Mouse (Mus musculus) lung, embryonic 14.5 days (tissue): ENCODE results near the gene Gm4894. TPM values are rescaled to one million over a fixed set of nuclear protein-coding genes. Genes with fewer than 3 reads are reported as not detected.

Experiments used
- ATAC-seq: fragments of 200-750 bp; cut with Nextera tagmentation; 2 replicates; pipeline ENCODE4 v1.8.0; 2017; ENCODE audit warnings: mild to moderate bottlenecking, moderate TSS enrichment, moderate library complexity; ENCODE audit not compliant: insufficient read depth
- DNase-seq: peaks from one replicate; pipeline ENCODE4 v3.0.0-alpha.2; 2015
- H3K27ac ChIP-seq: fragments of 300-500 bp; sonication (generic); 2 replicates; pipeline ENCODE4 v1.5.1; 2014; ENCODE audit warnings: low read depth, mild to moderate bottlenecking, moderate library complexity
- H3K27me3 ChIP-seq: fragments of 300-500 bp; sonication (generic); 2 replicates; pipeline ENCODE4 v1.6.1; 2014; ENCODE audit warnings: low read length, control low read depth; ENCODE audit not compliant: insufficient read depth
- H3K36me3 ChIP-seq: fragments of 300-500 bp; sonication (generic); 2 replicates; pipeline ENCODE4 v1.6.1; 2014; ENCODE audit warnings: control low read depth; ENCODE audit not compliant: insufficient read depth
- H3K4me1 ChIP-seq: fragments of 300-500 bp; sonication (generic); 2 replicates; pipeline ENCODE4 v1.6.1; 2014; ENCODE audit warnings: antibody characterized with exemption, control low read depth; ENCODE audit not compliant: insufficient read depth
- H3K4me2 ChIP-seq: fragments of 300-500 bp; sonication (generic); 2 replicates; pipeline ENCODE4 v1.6.1; 2014; ENCODE audit warnings: mild to moderate bottlenecking
- H3K4me3 ChIP-seq: fragments of 300-500 bp; sonication (generic); 2 replicates; pipeline ENCODE4 v1.5.1; 2014; ENCODE audit warnings: low read depth, low read length
- H3K9ac ChIP-seq: fragments of 300-500 bp; sonication (generic); 2 replicates; pipeline ENCODE4 v1.6.1; 2014
- H3K9me3 ChIP-seq: fragments of 300-500 bp; sonication (generic); 2 replicates; pipeline ENCODE4 v1.6.1; 2016; ENCODE audit warnings: low read depth, low read length, control low read depth
- CTCF ChIP-seq: IDR thresholded peaks from 2 replicates; pipeline ENCODE4 v1.5.1; 2016; ENCODE audit warnings: antibody characterized with exemption, low read depth
- WGBS: fragments of 180-500 bp; shearing (Covaris S2); extraction: QIAGEN DNeasy Blood & Tissue Kit; methylation state at CpG from one replicate; pipeline ENCODE4 v1.1.7; 2014; 5-methylcytosine and 5-hydroxymethylcytosine counted together
- polyA plus RNA-seq: library from polyadenylated mRNA; unstranded; fragments of >200 nt; fragmentation: Nextera tagmentation; extraction: Ambion mirVana; gene quantifications from 2 replicates; pipeline ENCODE4 v1.2.1, GENCODE M21; 2014

Gm4894 gene
- polyA plus RNA-seq, 1 experiment from 2014 or later = not detected

- H3K27ac ChIP-seq = no peak overlapping the region
- ATAC-seq (no peak), DNase-seq (no peak)
- no peaks in the 10 kb centered on the region for H3K9me3 ChIP-seq
- H3K36me3 ChIP-seq = no peaks in the 10 kb centered on the region
- no peak overlapping the region for H3K4me3 ChIP-seq
- TF ChIP-seq CTCF = no peak
- WGBS = 82% methylated on average over 2 of the region's 2 CpGs
- no peaks in the 10 kb centered on the region for H3K4me1 ChIP-seq
- no peak overlapping the region for H3K9ac ChIP-seq
- H3K4me2 ChIP-seq = no peak overlapping the region
- H3K27me3 ChIP-seq = no peaks in the 10 kb centered on the region
Measured at GRCm38 (mm10) chr9:49229054-49229453, 21.3 kb upstream of the Gm4894 start.

GRCm38 (mm10) chr9:49246839-49247238, 3.5 kb upstream of the Gm4894 start:
- no peak overlapping the region for H3K9ac ChIP-seq
- peak; percentile 81 for DNase-seq
- H3K4me1 ChIP-seq = no peaks in the 10 kb centered on the region
- peak; percentile 71 for TF ChIP-seq CTCF
- no peaks in the 10 kb centered on the region for H3K27me3 ChIP-seq
- no peaks in the 10 kb centered on the region for H3K9me3 ChIP-seq
- no peak overlapping the region for H3K27ac ChIP-seq
- no peaks in the 10 kb centered on the region for H3K36me3 ChIP-seq
- H3K4me3 ChIP-seq = no peak overlapping the region
- 25% methylated on average over 7 of the region's 7 CpGs for WGBS
- H3K4me2 ChIP-seq = no peak overlapping the region
- ATAC-seq = no peak

GRCm38 (mm10) chr9:49268949-49269348, 18.6 kb downstream of the Gm4894 start:
- TF ChIP-seq CTCF = no peak
- H3K4me1 ChIP-seq = no peaks in the 10 kb centered on the region
- H3K36me3 ChIP-seq = no peaks in the 10 kb centered on the region
- H3K9me3 ChIP-seq = no peaks in the 10 kb centered on the region
- no peak overlapping the region for H3K9ac ChIP-seq
- H3K27ac ChIP-seq = no peak overlapping the region
- ATAC-seq (no peak), DNase-seq (no peak)
- no peaks in the 10 kb centered on the region for H3K27me3 ChIP-seq
- H3K4me3 ChIP-seq = no peak overlapping the region
- WGBS = 69% methylated on average over 7 of the region's 7 CpGs
- no peak overlapping the region for H3K4me2 ChIP-seq

GRCm38 (mm10) chr9:49273566-49273965, 23.2 kb downstream of the Gm4894 start:
- DNase-seq (no peak), ATAC-seq (no peak)
- no peak for TF ChIP-seq CTCF
- Histone ChIP-seq H3K36me3 (no peaks in the 10 kb centered on the region), H3K9me3 (no peaks in the 10 kb centered on the region), H3K4me1 (peaks cover 7% of the 10 kb centered on the region; the same call in 1 of the 2 replicates), H3K27ac (no peak overlapping the region), H3K9ac (no peak overlapping the region), H3K4me3 (no peak overlapping the region), H3K27me3 (no peaks in the 10 kb centered on the region), H3K4me2 (no peak overlapping the region)
- WGBS = 67% methylated on average over 7 of the region's 7 CpGs

- peaks cover 7% of the 10 kb centered on the region; the same call in 1 of the 2 replicates for H3K4me1 ChIP-seq
- ATAC-seq (peak; percentile 66), DNase-seq (peak; percentile 88)
- H3K9me3 ChIP-seq = no peaks in the 10 kb centered on the region
- no peaks in the 10 kb centered on the region for H3K27me3 ChIP-seq
- no peaks in the 10 kb centered on the region for H3K36me3 ChIP-seq
- WGBS = 39% methylated on average over 4 of the region's 4 CpGs
- H3K4me3 ChIP-seq = no peak overlapping the region
- no peak overlapping the region for H3K9ac ChIP-seq
- peak overlapping the region; percentile 51; the same call in 1 of the 2 replicates for H3K27ac ChIP-seq
- TF ChIP-seq CTCF = no peak
- H3K4me2 ChIP-seq = no peak overlapping the region
Measured at GRCm38 (mm10) chr9:49275976-49276375, 25.6 kb downstream of the Gm4894 start.

- DNase-seq = peak; percentile 80
- WGBS = 41% methylated on average over 11 of the region's 11 CpGs
- H3K9me3 ChIP-seq = no peaks in the 10 kb centered on the region
- no peak overlapping the region for H3K9ac ChIP-seq
- H3K36me3 ChIP-seq = no peaks in the 10 kb centered on the region
- H3K4me1 ChIP-seq = peaks cover 7% of the 10 kb centered on the region; the same call in 1 of the 2 replicates
- H3K27ac ChIP-seq = peak overlapping the region; percentile 51; the same call in 1 of the 2 replicates
- H3K27me3 ChIP-seq = no peaks in the 10 kb centered on the region
- no peak overlapping the region for H3K4me3 ChIP-seq
- peak overlapping the region; percentile 28; the same call in 1 of the 2 replicates for H3K4me2 ChIP-seq
- TF ChIP-seq CTCF = no peak
- peak; percentile 87 for ATAC-seq
Measured at GRCm38 (mm10) chr9:49276542-49277334, 26.4 kb downstream of the Gm4894 start.

- H3K27me3 ChIP-seq = no peaks in the 10 kb centered on the region
- no peaks in the 10 kb centered on the region for H3K4me1 ChIP-seq
- no peak overlapping the region for H3K4me3 ChIP-seq
- 48% methylated on average over 1 of the region's 1 CpGs for WGBS
- no peak for ATAC-seq
- TF ChIP-seq CTCF = no peak
- no peak for DNase-seq
- H3K9ac ChIP-seq = no peak overlapping the region
- H3K36me3 ChIP-seq = no peaks in the 10 kb centered on the region
- H3K27ac ChIP-seq = no peak overlapping the region
- no peaks in the 10 kb centered on the region for H3K9me3 ChIP-seq
- H3K4me2 ChIP-seq = no peak overlapping the region
Measured at GRCm38 (mm10) chr9:49295101-49295500, 44.8 kb downstream of the Gm4894 start.
